Mouse (Mus musculus) retina, postnatal 1 day (tissue): ENCODE measurements around the gene Sox11.

Experiments used
- DNase-seq: peaks from one replicate; pipeline ENCODE4 v3.0.0-alpha.2; 2012

Sox11 gene

GRCm38 (mm10) chr12:27341871-27342690 lies at the start of gene Sox11:
TSS of gene Sox11 (minus strand) at chr12:27342574.
- no peak for DNase-seq

GRCm38 (mm10) chr12:27391652-27392305 lies 49.4 kb upstream of the Sox11 start:
- no peak for DNase-seq

- no peak for DNase-seq
Measured at GRCm38 (mm10) chr12:27390439-27390838, 48.1 kb upstream of the Sox11 start.

GRCm38 (mm10) chr12:27389429-27389828 lies 47.1 kb upstream of the Sox11 start:
- DNase-seq: no peak

- DNase-seq: no peak
Measured at GRCm38 (mm10) chr12:27372505-27372904, 30.1 kb upstream of the Sox11 start.

GRCm38 (mm10) chr12:27370756-27371155 lies 28.4 kb upstream of the Sox11 start:
- no peak for DNase-seq

- DNase-seq: no peak
Measured at GRCm38 (mm10) chr12:27367476-27367875, 25.1 kb upstream of the Sox11 start.

- peak; percentile 55 for DNase-seq
Measured at GRCm38 (mm10) chr12:27363840-27364640, 21.7 kb upstream of the Sox11 start.

- peak; percentile 69 for DNase-seq
Measured at GRCm38 (mm10) chr12:27357076-27357637, 14.8 kb upstream of the Sox11 start.

- peak; percentile 34 for DNase-seq
Measured at GRCm38 (mm10) chr12:27356571-27356970, 14.2 kb upstream of the Sox11 start.

GRCm38 (mm10) chr12:27343606-27344410 lies 1.4 kb upstream of the Sox11 start:
- DNase-seq: no peak

GRCm38 (mm10) chr12:27342691-27343605 lies 574 bp upstream of the Sox11 start:
- peak; percentile 99 for DNase-seq

- DNase-seq: peak; percentile 77
Measured at GRCm38 (mm10) chr12:27341130-27341870, 1.1 kb downstream of the Sox11 start.

- peak; percentile 48 for DNase-seq
Measured at GRCm38 (mm10) chr12:27340451-27341035, 1.8 kb downstream of the Sox11 start.

GRCm38 (mm10) chr12:27339171-27339751 lies 3.1 kb downstream of the Sox11 start:
- DNase-seq: peak; percentile 78

- DNase-seq: peak; percentile 73
Measured at GRCm38 (mm10) chr12:27338721-27339170, 3.6 kb downstream of the Sox11 start.

GRCm38 (mm10) chr12:27338116-27338515 lies 4.3 kb downstream of the Sox11 start:
- no peak for DNase-seq

- no peak for DNase-seq
Measured at GRCm38 (mm10) chr12:27337482-27337881, 4.9 kb downstream of the Sox11 start.

GRCm38 (mm10) chr12:27336801-27337200 lies 5.6 kb downstream of the Sox11 start:
- DNase-seq: no peak
